Mouse (Mus musculus) heart, postnatal 14 days (tissue): ENCODE measurements around the gene Snx29. TPM values are rescaled to one million over a fixed set of nuclear protein-coding genes. Genes with fewer than 3 reads are reported as not detected.
A peak's percentile ranks its signal among the peaks of the same experiment; 100 is the strongest.

Experiments
- DNase-seq, 2 experiments: peaks; one replicate each; pipeline ENCODE4 v3.0.0; 2021 to 2022
- intact Hi-C: fragments of 180-260 bp; cut with DNase I; formaldehyde crosslinking; loops from one replicate; pipeline ENCODE4 v1.15.1; 2025
- total RNA-seq, 2 experiments: library from RNA; stranded (reverse); gene quantifications; 2 replicates each; pipeline ENCODE4 v1.2.3; 2021

Gene Snx29
- total RNA-seq, 2 experiments from 2014 or later, result 13.5 to 17.4 TPM

DNA sequence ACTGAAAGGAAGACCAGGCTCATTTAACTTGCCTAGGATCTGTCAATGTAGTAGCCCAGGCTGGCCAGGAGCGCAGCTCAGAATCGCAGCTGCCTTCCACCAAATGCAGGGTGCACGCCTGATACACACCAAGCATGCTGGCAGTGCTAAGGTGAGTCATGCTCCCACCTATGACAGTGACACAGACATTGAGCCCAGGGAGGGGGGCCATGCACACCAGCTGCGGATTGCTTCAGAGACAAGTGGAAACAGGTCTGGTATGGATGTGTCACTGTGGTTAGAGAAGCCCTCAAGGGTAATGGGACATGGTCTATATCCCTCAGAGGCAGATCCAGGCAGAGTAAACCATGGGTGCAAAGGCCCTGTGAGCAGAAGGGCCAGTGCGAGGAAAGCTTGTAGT lies 425.2 kb downstream of the Snx29 start:
- no peak for DNase-seq
- intact Hi-C loops, result no loop called here

DNA sequence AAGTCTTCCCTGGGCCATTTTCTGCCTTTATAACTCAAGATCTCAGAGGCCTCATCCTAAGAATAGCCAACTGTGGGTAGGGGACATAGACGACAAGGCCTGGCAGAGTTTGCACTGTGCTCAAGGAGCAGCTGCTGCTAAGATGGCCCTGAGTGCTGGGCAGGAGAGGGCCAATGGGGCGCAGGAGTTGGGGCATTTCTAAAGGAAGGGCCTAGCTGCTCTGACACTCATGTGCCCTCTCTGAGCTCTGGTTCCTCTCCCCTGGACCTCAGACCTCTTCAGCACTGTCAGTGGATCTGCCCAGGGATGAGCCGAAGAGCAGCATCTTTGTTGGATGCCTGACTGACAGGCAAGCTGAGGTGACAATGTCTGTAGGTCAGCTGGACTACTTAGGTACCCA lies 426.4 kb downstream of the Snx29 start:
- DNase-seq, result no peak
- intact Hi-C loops, result no loop called here

DNA sequence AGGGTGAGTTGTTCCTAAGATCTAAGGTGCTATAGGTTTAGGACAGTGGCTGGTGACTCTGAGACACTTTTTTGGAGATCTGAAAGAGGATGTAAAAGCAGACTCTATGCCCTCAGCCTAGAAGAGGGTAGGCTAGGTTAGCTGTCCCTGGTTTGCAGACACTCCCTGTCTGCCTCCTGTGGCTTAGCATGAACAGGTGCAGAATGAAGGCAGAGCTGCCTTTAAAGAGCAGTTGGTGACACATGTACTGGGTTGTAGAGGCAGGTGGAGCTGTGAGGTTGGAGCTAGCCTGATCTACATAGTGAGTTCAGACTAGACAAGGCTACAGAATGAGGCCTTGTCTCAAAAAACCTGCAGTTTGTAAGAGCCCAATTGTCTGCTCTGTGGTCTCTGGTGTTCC lies 427.9 kb downstream of the Snx29 start:
- no peak for DNase-seq
- intact Hi-C loops, result no loop called here

DNA sequence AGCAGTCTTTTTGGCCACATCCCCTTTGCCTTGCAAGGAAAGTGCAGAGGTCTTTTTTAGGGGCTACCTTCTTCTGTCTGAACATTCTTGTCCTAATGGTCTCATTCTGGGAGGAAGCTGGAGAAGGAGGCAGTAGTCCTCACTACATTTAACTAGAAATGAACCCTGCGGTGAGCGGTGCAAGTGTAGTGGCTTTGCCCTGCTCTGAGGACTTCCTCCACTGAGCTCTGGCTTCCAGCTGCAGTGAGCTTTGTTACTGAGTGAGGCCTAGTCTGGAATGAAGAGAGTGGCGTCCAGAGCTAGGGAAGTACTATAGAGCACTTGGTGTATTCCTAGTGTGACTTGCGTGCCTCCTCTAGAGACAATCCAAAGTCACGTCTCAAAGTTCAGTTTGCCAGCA lies 429.8 kb downstream of the Snx29 start:
- no peak for DNase-seq

DNA sequence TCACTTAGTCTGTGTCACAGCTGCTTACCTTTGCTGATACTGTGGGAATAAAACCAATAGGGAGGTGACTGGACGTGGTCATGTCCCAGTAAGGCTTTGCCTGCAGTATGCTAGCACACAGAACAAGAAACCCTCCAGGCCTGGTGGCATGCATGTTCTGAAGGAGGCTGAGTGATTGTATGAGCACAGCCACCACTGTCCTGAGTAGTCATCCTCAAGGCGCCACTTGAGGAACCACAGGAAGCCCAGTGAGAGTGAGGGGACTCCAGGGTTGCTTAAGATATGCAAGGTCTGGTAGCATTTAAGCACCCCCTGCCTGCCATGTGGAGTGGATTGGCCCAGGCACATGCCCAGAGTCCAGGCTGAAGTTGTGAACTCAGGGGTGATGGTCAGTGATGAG lies 430.8 kb downstream of the Snx29 start:
- DNase-seq, result no peak
- intact Hi-C loops, result no loop called here

More for the DNA sequence above, 429.8 kb downstream of the Snx29 start:
- intact Hi-C loops, result no loop called here

DNA sequence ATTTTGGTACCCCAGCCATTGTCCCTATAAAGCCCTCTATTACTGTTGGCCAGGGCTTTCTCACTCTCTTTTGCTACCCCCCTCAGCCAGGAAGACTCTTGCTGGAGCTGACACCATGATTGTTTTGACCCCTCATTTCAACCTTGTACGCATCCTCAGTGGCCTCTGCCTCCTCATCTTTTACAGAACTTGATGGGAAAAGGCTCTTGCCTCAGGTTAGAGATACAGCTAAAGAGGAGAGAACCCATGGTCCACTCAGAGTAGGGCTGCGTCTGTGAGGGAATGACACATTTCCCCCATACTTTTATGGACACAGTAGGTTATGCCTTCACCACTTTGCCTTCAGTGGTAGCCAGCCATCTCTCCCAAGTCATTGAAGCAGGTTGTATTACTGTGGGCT lies 431.4 kb downstream of the Snx29 start:
- DNase-seq, result no peak
- intact Hi-C loops, result no loop called here

DNA sequence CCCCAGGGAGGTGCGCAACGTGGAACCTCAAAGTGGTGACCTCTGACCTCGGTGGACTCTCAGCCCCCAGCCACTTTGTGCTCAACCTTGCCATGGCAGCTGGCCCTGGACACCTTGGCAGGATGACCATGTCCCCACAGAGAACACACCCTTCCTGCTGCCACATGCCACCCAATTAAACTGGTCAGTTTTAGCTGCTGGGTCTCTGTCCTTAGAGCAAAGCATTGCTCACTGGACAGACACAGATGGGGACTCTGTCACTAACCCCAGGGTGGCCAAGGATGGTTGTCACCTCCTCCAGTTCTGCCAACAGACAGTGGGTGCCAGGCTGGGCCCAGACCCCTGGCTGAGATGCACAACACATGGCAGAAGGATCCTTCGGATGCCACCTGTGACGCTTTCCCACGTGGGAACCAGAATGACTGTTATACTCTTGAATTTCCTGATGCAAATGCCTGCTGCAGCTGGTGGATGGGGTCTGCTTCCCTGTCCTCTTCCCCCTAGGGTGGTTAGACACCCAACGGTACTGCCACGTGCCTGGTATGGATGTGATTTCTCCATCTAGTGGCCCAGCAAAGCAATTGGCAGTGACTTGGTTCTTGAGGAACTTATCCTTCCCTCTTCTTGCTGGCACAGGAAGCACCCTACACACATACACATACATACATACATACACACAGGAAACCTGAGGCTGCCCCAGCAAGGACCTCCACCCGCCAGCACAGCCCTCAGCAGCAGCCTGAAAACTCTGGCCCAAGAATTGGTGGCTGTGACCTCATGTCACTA lies 432.8 kb downstream of the Snx29 start:
- intact Hi-C loops, result no loop called here
- DNase-seq, result no peak

DNA sequence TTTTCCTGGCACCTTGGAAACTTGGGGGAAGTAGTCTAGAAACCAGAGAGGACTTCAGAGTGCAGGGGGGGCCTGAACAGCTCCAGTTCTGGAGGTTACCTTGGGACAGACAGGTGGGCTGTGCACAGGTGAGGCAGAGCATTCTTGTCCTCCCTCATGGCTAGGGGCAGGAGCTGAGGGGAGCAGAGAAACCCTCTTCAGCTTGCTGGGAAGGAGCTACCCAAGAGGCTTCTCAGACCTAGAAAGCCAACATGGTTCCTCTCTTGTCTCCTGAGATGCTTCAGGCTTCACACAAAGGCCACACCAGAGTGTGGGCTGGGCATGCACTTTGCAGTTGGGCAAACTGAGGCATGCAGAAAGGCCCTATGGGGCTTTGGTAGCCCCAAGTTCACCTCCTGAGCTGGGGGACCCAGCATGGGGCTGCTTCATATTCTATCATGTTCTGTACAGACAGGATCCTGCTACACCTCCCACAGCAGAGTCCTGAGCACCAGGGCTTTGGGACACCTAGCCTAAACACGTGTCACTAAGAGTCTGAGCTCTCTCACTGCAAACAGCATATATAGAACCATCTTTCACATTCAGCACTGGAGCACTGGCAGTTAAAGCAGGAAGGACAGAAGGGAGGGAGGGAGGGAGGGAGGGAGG lies 434.0 kb downstream of the Snx29 start:
- no peak for DNase-seq
- intact Hi-C loops, result no loop called here

DNA sequence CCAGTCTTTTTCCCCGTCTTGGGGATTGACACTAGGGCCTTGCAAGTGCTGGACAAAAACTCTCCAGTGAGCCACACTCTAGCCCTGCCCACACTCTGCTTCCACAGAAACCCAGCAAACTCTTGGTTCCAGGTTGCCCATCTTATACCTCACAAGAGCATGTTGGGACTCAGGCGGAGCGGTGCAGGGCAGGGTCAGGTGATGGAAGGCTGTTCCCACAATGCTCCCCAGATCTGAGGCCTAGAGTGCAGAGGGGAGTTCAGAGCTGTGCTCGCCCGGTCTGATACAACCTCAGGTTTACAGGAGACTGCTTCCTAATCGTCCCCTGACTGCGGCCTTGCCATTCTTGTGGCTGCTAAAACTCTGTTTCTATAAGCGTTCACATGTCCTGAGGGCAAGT lies 434.8 kb downstream of the Snx29 start:
- intact Hi-C loops, result no loop called here
- no peak for DNase-seq

DNA sequence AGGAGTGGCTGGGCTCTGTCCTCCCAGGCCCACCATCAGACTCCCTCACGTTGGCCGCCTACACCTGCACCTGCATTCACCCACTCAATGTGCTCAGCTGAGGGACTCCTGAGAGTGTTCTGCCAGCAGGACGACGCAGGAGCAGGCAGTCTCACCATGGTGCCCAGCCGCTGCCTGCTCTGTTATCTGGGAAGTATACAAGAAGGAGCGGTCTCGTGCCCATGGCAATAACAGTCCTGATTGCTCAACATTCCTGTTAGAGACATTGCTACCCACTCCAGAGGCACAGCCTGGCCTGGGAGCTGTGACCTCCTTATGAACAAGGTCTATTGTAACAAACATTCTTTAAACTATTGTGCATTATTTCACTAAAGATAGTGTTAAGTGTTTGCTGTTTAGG lies 435.2 kb downstream of the Snx29 start:
- DNase-seq, result no peak
- intact Hi-C loops, result no loop called here

DNA sequence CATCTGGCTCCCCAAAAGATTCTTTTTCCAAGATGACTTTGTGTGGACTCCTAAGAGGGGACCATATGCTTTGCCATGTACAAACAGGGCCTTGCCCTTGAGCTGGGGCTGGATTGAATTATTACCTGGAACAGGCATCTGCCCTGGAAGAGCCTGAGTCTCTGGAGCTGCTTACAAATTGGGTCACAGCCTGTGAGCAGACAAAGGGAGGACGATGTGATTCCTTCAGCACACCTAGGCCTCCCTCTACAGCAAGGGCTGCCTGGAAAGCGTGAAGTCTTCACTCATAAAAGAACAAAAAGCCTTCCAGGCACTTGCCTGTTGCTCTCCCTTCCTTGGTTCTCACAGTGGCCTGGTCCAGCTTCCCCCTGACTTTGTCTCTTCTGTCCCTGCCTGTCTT lies 449.6 kb downstream of the Snx29 start:
- intact Hi-C loops, result no loop called here
- no peak for DNase-seq

DNA sequence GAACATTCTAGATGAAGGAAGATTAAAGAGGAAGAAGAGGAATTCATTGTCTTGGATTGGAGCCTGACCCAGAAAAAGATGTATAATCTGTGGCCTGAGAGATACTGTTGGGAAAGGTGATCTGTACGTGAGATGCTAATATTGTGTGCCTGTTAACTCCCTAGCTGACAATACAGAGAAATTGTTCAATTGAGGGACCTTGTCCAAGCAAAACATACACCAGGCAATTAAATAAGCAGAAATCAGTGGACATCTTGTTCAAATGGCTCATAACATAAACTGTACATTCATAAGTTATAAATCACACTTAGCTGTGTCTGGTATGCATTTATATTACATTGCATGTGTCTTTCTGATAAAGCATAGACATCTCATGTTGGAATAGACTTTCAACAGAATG lies 451.6 kb downstream of the Snx29 start:
- intact Hi-C loops, result no loop called here
- no peak for DNase-seq

DNA sequence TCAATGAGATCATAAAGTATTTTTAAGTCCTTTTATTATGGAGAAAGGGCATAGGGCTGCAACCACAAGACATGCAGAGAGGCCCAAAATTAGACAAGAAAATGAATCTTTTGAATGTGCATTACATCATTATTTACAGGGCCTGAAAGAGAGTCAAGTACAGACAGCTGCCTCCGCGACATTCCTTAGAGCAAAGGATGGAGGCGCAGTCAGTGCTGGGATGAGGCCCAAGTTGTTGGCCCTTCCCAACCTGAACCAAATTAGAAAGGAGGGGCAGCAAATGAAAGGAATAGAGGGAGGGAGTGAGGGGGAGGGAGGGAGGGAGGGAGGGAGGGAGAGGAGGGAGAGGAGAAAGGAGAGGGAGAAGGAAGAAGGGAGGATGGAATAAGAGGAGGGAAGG lies 453.8 kb downstream of the Snx29 start:
- intact Hi-C loops, result no loop called here
- peak in 1 of 2 experiments; percentile 12 for DNase-seq

DNA sequence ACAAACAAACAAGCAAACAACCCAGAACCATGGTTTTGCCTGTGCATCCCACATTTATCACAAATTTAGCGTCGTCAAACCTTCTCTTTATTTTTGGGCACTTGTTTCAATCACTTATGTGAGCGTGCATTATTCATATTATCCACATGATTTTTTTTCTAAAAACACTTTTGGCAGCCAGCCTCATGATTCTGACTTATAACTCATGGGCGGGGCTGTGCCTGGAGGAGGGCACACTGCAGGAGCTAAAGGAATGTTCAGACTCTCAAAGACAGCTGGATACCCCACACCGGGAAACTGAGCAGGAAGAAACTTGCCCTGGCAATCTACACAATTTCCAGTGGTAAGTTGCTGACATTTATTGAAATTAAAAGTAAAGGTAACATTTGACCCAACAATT lies 455.5 kb downstream of the Snx29 start:
- DNase-seq, result no peak
- intact Hi-C loops, result no loop called here

DNA sequence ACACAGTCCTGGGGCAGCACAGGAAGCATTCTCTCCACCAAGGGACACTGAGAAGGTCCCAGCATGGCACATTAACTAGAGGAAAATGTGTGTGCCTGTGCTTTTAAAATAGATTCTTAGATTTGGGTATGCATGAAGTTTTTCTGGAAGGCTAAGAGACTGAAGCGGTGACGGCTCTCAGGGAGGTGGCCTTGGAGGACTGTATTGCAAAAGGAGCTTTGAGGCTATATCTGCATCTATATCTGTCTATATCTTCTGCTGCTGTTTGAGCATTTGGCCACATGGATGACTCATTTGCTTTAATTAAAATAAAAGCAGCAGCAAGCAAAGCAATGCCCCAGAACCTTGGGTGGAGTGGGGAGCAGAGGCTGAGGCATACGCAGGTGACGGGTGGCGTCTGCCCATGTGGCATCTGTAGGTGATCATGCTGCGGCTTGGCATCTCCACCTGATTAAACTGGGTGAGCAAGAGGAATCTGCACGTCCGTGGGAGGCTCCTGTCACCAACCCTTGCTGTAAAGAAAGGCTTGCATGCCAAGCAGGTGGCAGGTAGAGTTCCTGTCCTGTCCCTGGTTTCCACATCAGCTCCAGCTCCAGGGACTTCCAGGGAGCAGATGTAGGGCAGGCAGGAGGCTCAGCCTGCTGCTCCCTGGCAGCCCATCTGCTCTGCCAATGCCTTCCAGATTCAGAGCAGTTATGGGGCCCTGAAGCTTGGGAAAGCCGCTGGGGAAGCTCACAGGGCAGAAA lies 456.2 kb downstream of the Snx29 start:
- no peak for DNase-seq
- intact Hi-C loops, result no loop called here

DNA sequence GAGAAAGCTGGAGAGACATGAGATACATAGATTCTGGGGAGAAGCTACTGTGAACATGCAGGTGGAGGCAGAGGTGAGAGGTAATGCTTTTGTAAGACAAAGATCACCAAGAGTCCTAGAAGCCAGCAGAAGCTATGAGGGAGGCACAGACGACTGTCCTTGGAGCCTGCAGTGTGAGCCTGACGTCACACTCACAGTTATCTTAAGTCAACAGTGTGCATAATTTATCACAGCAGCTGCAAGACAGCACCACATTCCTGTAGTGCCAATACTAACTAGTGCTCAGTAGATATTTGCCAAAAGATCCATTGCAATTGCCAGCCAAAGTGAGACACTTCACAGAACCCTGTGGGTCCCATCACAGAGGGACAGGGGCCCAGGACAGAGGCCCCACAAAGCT lies 459.4 kb downstream of the Snx29 start:
- intact Hi-C loops, result no loop called here
- DNase-seq, result no peak

DNA sequence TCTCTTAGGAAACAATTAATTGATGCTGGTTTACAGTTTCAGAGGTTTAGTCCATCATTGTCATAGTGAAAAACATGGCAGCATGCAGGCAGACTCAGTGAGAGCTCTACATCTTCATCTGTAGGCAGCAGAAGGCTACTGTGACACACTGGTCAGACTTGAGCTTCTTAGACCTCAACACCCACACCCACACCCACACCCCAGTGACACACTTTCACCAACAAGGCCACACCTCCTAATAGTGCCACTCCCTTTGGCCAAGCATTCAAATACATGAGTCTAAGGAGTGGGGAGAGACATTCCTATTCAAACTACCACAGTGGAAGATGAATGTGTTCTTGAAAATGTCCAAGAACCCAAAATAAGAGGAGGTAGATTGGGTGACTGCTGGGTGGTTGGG lies 460.6 kb downstream of the Snx29 start:
- intact Hi-C loops, result no loop called here
- no peak for DNase-seq

DNA sequence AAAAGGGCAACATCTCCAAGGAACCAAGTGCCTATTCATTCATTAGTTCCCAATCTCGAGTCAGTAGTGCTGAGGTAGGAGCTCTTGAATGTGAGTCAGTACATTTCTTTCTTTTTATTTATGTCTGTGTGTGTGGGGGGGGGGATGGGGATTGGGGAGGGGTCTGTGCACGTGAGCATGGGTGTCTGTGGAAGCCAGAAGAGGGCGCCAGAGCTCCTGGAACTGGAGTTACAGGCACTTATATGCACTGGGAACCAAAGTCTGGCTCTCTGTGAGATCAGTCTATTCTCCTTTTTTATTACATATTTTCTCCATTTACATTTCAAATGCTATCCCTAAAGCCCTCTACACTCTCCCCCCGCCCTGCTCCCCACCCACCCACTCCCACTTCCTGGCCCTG lies 461.6 kb downstream of the Snx29 start:
- intact Hi-C loops, result no loop called here
- DNase-seq, result no peak

DNA sequence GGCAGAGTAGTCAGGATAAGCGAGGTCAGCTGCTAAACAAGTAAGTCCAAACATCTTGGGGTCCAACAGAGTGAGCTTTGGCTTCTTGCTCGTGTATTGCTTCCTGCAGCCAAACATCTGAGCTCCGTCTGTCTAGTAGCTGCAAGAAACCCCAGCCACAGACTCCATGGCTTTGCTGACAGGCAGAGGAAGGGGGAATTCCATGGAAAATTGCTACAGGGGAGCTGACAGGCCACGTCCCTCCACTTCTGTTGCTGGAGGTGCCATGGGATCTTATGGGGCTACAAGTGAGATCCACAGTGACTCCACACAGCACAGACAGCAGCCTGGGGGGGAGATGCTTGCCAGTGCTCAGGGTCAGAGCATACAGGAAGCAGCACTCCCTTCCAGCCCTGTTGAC lies 463.1 kb downstream of the Snx29 start:
- intact Hi-C loops, result no loop called here
- DNase-seq, result no peak

DNA sequence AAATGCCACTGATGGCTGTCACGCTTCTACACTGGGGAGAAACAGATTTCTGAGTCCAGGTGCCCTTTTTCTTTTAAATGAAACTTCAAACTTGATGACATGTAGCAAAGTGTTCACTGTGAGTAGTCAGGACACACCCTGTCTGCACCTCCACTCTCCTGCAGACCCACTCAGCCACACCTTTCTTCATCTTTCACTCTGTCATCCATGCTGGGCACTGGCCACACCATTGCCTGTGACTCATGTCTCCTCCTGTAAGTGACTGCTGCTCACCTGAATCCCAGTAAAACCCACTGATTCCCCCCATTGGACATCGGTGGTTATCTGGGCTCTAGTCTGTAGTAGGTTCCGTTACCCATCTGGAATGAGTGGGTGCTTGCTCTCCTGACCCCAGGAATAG lies 467.8 kb downstream of the Snx29 start:
- intact Hi-C loops, result no loop called here
- DNase-seq, result no peak

DNA sequence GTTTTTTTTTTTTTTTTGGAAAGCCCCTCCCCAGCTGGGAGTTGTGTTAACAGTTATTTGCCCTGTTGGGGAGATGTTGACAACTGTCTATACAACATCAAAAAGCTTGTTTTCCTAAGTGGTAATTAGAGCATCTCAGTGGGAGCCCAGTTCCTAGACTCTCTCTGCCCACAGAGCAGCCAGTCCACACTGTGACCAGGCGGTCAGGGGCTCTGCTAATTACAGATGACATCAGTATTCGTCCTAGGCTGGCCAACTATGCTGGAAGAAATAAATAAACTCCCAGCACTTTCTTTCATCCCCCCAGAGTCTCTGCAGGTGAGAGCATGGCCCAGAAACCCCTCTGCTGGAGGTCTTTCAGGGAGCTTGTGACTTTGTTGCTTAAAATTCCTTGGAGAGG lies 470.7 kb downstream of the Snx29 start:
- DNase-seq, result no peak
- intact Hi-C loops, result no loop called here

DNA sequence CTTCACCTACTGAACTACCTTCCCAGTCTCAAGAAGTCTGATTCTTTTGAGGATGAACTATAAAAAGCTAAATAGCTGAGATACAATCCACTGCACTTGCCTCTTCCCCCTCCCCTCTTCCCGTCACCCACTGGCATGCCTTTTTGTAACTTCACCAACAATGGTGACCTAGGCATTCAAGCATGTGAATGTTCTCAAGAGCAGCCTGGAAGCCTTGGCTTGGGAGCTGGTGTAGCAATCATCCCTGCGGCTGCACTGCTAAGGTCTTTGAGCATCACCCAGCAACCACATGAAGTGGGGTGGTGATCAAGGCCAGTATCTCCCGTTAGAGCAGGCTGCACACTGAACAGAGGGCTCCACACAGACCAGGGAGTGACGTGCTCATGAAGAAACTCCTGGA lies 471.9 kb downstream of the Snx29 start:
- intact Hi-C loops, result no loop called here
- DNase-seq, result no peak
